Mouse (Mus musculus) telencephalon, adult 2 months (tissue): ENCODE measurements at regions not wholly inside any gene's neighbourhood (a gene's known extent, or its start where the extent isn't known, plus 50 kb on each side); places are given as distances from the start of the nearest gene placed in this dataset.

ENCODE experiments used
- DNase-seq: peaks from one replicate; pipeline ENCODE4 v3.0.0-alpha.2; 2011; ENCODE audit warnings: low read depth, low spot score

DNA sequence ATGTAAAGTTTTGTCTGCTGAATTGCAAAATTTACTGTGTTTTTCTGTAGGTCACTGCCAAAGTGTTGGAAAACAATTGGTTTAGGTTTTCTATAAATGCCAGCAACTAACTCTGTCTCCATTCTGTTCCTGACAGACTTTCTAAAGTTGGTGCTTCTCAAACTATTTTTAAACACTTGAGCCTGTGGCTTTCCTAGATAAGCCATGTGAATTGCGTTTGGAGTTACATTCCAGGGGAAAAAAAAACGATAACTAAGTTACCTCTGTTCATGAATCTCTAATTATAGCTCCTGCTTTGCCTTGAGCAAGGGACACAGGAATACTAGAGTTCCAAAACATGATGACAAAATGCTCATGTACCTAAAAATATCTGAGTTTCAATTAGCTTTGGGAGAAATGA, 1298.0 kb upstream of the Fam98a start:
- peak; percentile 21 for DNase-seq

DNA sequence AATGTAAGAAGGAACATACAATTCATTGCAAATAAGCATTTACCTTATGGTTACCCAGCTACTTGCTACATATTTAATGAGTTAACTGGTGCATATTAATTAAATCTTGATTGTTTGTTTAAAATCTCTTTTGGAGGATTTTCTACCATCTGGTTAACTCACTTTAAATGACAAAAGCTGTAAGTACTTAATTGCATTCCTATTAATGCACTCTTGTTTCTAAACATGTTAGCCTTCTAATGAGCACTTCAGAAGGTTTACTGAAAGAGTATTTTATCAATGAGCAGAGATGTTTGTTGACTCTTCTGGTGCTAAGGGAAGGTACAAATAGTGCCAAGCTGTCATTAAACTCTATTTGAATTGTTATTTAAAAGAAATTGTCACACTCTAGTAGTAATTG, 1296.6 kb upstream of the Fam98a start:
- no peak for DNase-seq

DNA sequence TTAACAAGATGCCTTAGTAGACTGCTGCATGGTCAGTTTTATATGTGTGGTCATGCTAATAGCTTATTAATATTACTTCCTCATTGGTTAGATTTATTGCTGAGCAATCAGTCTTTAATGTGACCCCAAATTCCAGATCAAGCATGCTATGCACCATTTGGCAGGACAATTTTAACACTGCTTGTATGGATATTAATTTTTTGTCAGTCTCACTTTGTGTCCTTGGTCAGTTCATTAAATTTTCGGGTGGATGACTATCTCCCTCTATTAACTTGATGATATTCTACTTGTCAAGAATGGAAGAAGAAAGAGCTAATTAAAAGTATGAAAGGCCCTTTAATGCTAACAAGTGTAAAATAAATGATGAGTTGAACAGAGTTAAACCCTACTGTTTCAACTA, 1266.2 kb upstream of the Fam98a start:
- DNase-seq, result no peak
